Mouse (Mus musculus): Measurements from ENCODE around the gene Phospho1. TPM values are rescaled to one million over a fixed set of nuclear protein-coding genes. Genes with fewer than 3 reads are reported as not detected.

Gene Phospho1
- polyA plus RNA-seq, 1 experiment from 2014 or later = not detected

DNA sequence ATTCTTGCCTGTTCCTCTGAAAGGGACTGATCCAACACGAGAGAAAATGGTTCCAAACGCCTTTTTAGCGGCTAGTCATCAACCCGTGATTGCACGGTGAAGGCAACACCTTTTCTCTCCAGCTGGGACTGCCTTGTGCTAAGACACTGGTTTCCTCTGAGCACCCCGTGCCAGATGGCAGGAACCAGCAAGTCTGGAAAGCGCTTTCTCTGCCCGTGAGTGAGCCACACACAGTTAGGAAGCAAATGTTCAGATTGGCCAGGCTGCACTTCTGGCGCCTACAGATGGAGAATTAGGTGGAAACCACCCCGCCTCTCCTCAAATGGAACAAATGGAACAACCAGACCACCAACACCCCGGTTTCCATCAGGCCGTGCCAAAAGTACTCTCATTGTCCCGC is 32.5 kb upstream of the Phospho1 start:
- Histone ChIP-seq H3K4me1 (peaks cover 16% of the 10 kb centered on the region), H3K4me2 (no peak overlapping the region), H3K9me3 (replicated peaks) (no peaks in the 10 kb centered on the region), H3K27ac (no peak overlapping the region), H3K4me3 (replicated peaks) (no peak overlapping the region), H3K27me3 (peaks cover 8% of the 10 kb centered on the region; the same call in 1 of the 2 replicates), H3K9ac (no peak overlapping the region), H3K36me3 (no peaks in the 10 kb centered on the region)
- ATAC-seq (replicated peaks; ENCODE audit: low FRiP score) = no peak
- WGBS = 64% methylated on average over 13 of the region's 13 CpGs

DNA sequence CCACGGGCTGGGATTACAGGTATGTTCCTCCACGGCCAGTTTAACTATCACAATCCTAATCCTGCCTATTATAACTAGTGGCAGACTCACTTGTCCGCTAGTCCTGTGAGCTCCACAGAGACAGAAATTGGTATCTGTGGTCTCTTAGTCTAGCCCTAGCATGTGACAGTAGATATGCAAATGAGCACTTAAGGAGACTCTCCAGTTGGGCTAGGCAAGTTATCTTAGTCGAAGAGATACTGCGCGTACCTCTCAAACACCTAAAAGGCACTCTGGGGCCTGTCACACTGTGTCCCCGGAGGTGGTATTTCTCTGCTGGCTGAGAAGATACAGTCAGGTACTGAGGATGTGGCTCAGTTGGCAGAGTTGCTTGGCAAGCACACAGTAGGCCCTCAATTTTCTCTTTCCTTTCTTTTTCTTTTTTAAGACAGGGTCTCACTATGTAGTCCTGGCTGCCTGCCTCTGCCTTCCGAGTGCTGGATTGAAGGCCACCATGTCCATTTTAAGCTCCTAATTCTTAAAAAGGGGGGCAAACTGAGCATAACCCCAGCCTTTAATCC is 31.3 kb upstream of the Phospho1 start:
- H3K9ac ChIP-seq = no peak overlapping the region
- ATAC-seq (replicated peaks; ENCODE audit: low FRiP score) = no peak
- H3K4me3 ChIP-seq (replicated peaks) = no peak overlapping the region
- WGBS = 92% methylated on average over 8 of the region's 8 CpGs
- H3K27me3 ChIP-seq = peaks cover 17% of the 10 kb centered on the region
- no peaks in the 10 kb centered on the region for H3K36me3 ChIP-seq
- H3K9me3 ChIP-seq (replicated peaks) = no peaks in the 10 kb centered on the region
- no peak overlapping the region for H3K4me2 ChIP-seq
- peaks cover 14% of the 10 kb centered on the region for H3K4me1 ChIP-seq
- H3K27ac ChIP-seq = no peak overlapping the region

DNA sequence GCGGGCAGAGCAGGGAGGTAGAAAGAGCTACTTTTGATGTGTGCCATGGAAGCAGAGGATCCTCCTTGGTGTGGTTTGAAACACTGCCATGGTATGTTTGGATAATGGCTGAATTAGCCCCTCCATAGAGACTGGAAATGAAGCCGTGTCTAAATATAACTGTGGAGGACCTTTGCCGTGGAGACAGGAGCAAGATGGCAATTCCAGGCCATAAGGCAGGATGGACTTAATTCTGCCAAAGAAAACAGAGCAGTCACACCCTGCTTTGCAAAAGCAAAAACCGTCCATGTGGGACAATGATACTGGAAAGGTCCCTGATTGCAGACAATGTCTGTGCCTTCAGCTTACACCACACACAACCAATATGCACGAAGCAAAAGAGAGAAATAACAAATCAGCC is 30.1 kb upstream of the Phospho1 start:
- 48% methylated on average over 5 of the region's 5 CpGs for WGBS
- no peak overlapping the region for H3K4me3 ChIP-seq (replicated peaks)
- H3K4me2 ChIP-seq = no peak overlapping the region
- H3K36me3 ChIP-seq = no peaks in the 10 kb centered on the region
- no peak overlapping the region for H3K9ac ChIP-seq
- H3K27ac ChIP-seq = no peak overlapping the region
- no peak for ATAC-seq (replicated peaks; ENCODE audit: low FRiP score)
- H3K4me1 ChIP-seq = peaks cover 14% of the 10 kb centered on the region
- peaks cover 22% of the 10 kb centered on the region for H3K27me3 ChIP-seq
- H3K9me3 ChIP-seq (replicated peaks) = no peaks in the 10 kb centered on the region

DNA sequence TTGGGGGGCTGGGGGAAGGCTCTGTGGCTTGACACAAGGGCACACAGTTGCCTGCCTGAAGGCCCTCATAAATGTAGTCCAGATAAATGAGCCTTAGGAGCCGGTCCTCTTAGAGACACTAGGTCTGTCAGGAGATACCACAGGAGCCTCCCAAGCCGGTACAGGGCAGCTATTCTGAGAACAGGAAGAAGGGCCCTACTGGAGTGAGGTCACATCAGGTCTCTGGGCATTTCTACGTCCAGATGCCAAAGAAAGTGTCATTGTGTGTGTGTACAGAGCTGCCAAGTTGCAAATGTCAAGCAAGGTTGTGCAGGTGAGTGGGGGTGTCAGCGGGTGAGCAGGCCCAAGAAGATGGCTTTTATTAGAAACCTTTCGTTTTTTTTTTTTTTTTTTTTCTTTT is 28.7 kb upstream of the Phospho1 start:
- H3K4me3 ChIP-seq (replicated peaks) = no peak overlapping the region
- H3K27me3 ChIP-seq = peaks cover 22% of the 10 kb centered on the region
- H3K36me3 ChIP-seq = no peaks in the 10 kb centered on the region
- H3K9ac ChIP-seq = no peak overlapping the region
- peaks cover 14% of the 10 kb centered on the region for H3K4me1 ChIP-seq
- no peak overlapping the region for H3K4me2 ChIP-seq
- 58% methylated on average over 5 of the region's 5 CpGs for WGBS
- H3K27ac ChIP-seq = no peak overlapping the region
- no peaks in the 10 kb centered on the region for H3K9me3 ChIP-seq (replicated peaks)
- no peak for ATAC-seq (replicated peaks; ENCODE audit: low FRiP score)

DNA sequence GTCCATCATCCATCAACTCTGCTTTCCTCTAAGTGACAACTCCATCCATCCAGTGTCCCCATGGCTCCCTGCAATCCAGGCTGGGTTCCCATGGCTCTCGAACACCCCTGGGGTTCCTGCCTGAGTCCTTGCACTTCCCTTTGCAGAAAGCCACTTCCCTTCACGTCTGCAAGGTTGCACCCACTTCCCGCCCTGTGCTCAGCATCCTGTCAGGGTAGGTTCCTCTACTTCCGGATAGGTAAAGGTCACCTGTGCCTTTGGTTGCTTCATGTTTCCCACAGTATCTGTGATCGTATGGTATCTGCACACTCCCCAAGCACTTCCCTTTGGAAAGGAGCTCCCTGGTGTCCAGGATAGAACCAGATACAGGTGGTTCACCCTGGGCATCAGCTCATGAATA is 19.3 kb upstream of the Phospho1 start:
- Histone ChIP-seq H3K4me2 (no peak overlapping the region), H3K27me3 (no peaks in the 10 kb centered on the region), H3K4me1 (0 out of 2 replicates have a peak, but pooled peaks cover 5% of the 10 kb centered on the region), H3K9me3 (replicated peaks) (0 out of 2 replicates have a peak, but pooled peaks cover 5% of the 10 kb centered on the region), H3K36me3 (no peaks in the 10 kb centered on the region), H3K4me3 (replicated peaks) (no peak overlapping the region), H3K27ac (no peak overlapping the region), H3K9ac (no peak overlapping the region)
- WGBS = 67% methylated on average over 5 of the region's 5 CpGs
- no peak for ATAC-seq (replicated peaks; ENCODE audit: low FRiP score)

DNA sequence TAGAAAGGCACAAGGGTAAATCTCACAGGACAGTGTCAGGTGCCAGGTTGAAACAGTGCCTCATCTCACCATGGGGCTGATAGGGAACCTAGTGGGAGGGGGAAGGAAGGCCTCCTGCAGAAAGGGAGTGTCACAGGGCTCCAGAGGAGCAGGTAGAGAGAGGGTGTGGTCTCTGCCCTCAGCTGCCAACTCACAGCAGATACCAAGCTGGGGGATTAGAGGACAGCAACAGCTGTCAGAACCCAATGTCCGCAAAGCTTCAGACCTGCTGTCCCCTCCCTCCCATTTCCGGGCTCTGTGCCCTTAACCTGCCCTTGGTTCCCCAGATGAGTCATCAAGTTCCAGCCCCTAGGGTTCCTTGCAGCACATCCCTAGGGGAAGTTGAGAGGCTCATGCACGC is 18.8 kb upstream of the Phospho1 start:
- Histone ChIP-seq H3K27me3 (no peaks in the 10 kb centered on the region), H3K4me2 (no peak overlapping the region), H3K4me3 (replicated peaks) (no peak overlapping the region), H3K9ac (no peak overlapping the region), H3K4me1 (0 out of 2 replicates have a peak, but pooled peaks cover 5% of the 10 kb centered on the region), H3K36me3 (no peaks in the 10 kb centered on the region), H3K9me3 (replicated peaks) (0 out of 2 replicates have a peak, but pooled peaks cover 5% of the 10 kb centered on the region), H3K27ac (no peak overlapping the region)
- WGBS = 28% methylated on average over 3 of the region's 3 CpGs
- ATAC-seq (replicated peaks; ENCODE audit: low FRiP score) = peak; percentile 69; the same call in 1 of the 2 replicates

DNA sequence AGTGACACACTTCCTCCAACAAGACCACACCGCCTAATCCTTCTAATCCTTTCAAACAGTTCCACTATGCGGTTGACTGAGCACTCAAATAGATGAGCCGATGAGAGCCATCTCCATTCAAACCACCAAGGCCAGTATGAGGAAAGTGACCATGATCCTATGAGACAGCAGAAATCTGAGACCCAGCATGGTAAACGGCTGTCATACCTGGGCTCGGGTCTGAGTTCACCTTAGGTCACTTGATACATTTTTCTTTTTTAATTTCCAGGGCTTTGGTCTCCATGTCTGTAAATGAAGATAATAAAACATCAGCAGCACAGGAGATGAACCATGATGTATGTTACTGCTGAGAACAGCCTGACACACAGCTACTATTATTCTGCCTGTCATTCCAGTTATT is 16.4 kb upstream of the Phospho1 start:
- H3K9ac ChIP-seq = no peak overlapping the region
- no peak overlapping the region for H3K27ac ChIP-seq
- no peaks in the 10 kb centered on the region for H3K36me3 ChIP-seq
- no peak overlapping the region for H3K4me3 ChIP-seq (replicated peaks)
- H3K9me3 ChIP-seq (replicated peaks) = 0 out of 2 replicates have a peak, but pooled peaks cover 5% of the 10 kb centered on the region
- no peaks in the 10 kb centered on the region for H3K27me3 ChIP-seq
- 0 out of 2 replicates have a peak, but pooled peaks cover 5% of the 10 kb centered on the region for H3K4me1 ChIP-seq
- 97% methylated on average over 5 of the region's 5 CpGs for WGBS
- ATAC-seq (replicated peaks; ENCODE audit: low FRiP score) = no peak
- no peak overlapping the region for H3K4me2 ChIP-seq

DNA sequence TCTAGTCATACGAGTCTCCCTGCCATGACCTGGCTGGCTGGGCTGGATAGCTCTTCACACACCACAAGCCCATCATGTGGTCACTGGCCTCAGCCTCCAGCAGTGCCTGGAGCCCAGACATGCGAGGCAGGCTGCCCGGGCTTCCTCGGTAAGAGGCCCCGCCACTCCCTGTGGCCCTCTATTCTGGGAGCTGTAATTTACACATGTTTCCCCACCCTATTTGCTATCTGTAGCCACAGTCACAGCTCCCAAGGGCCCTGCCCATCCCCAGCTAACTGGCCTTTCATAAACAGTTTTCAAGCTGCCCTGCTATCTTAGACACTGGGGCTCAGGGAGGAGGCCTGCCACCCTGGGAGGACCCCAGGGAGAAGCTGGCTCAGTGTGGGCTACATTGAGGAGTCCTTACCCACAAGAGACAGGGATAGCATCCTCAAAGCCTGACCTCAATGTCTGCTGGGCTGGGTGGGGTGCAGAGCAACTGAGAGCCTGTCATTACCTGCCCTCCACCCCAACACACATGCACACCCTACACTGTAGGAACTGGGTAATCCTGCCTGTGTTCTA is 15.8 kb upstream of the Phospho1 start:
- Histone ChIP-seq H3K27ac (no peak overlapping the region), H3K4me3 (replicated peaks) (no peak overlapping the region), H3K27me3 (no peaks in the 10 kb centered on the region), H3K4me2 (no peak overlapping the region), H3K9ac (no peak overlapping the region), H3K9me3 (replicated peaks) (0 out of 2 replicates have a peak, but pooled peaks cover 5% of the 10 kb centered on the region), H3K36me3 (no peaks in the 10 kb centered on the region), H3K4me1 (0 out of 2 replicates have a peak, but pooled peaks cover 5% of the 10 kb centered on the region)
- peak; percentile 86; the same call in 1 of the 2 replicates for ATAC-seq (replicated peaks; ENCODE audit: low FRiP score)
- 66% methylated on average over 5 of the region's 5 CpGs for WGBS

DNA sequence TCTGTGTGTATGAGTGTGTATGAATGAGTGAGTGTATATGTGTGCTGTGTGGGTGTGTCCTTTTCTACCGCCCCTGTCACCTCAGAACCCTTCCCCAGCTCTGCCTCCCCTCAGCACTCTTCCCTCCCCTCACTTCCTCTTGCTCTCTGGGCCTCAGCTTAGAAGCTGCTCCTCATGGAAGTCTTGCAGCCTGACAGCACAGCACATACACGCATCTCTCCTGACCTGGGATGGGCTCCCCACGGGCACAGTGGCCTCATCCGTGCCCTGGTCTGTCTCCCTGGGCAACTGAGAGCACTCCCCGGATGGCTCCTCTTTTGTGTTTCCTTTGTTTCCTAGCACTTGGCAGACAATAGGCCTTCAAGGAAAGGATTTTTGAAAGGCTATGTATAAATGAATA is 14.7 kb upstream of the Phospho1 start:
- Histone ChIP-seq H3K4me1 (0 out of 2 replicates have a peak, but pooled peaks cover 5% of the 10 kb centered on the region), H3K4me2 (no peak overlapping the region), H3K27ac (no peak overlapping the region), H3K36me3 (no peaks in the 10 kb centered on the region), H3K4me3 (replicated peaks) (no peak overlapping the region), H3K9ac (no peak overlapping the region), H3K9me3 (replicated peaks) (0 out of 2 replicates have a peak, but pooled peaks cover 5% of the 10 kb centered on the region), H3K27me3 (no peaks in the 10 kb centered on the region)
- WGBS = 50% methylated on average over 5 of the region's 5 CpGs
- no peak for ATAC-seq (replicated peaks; ENCODE audit: low FRiP score)

DNA sequence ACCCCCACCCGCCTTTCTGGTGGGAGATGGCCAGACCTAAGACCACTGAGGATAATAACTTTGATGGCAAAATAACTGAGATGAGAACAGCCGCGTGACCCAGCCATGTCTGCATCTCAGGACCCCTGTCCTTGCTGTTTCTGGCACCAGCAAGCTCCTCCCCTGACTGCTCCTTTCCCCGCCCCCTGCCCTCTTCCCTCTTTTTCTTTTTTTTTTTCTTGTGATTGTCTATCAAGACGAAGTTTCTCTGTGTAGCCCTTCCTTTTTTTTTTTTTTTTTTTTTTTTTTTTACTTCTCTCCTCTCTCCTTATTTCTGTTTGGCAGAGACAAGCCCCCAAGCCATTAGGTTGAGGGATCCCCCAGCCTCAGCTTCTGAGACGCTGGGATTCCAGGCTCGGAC is 13.5 kb upstream of the Phospho1 start:
- no peak overlapping the region for H3K9ac ChIP-seq
- no peak overlapping the region for H3K27ac ChIP-seq
- WGBS = 58% methylated on average over 7 of the region's 7 CpGs
- H3K4me2 ChIP-seq = no peak overlapping the region
- H3K4me1 ChIP-seq = no peaks in the 10 kb centered on the region
- H3K27me3 ChIP-seq = no peaks in the 10 kb centered on the region
- H3K4me3 ChIP-seq (replicated peaks) = no peak overlapping the region
- no peak for ATAC-seq (replicated peaks; ENCODE audit: low FRiP score)
- H3K36me3 ChIP-seq = no peaks in the 10 kb centered on the region
- H3K9me3 ChIP-seq (replicated peaks) = 0 out of 2 replicates have a peak, but pooled peaks cover 5% of the 10 kb centered on the region

DNA sequence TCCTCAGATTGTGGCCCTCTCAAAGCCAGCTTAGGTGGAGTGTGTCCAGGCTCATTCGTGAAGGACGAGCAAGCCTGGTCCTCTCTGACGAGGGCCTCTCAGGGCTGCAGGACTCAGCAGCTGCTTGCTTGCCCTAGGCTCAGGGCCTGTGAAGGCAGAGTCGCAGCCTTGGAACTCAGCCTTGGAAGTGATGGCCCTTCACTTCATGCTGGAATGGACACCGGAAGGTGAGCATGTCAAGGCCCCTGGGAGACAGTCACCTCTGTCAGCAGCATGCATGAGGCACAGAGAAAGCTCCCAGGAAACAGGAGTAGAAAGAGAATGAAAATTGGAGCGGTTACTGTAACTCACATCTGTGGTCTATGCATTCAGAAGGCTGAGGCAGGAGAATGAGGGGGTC is 12.6 kb upstream of the Phospho1 start:
- no peak for ATAC-seq (replicated peaks; ENCODE audit: low FRiP score)
- 84% methylated on average over 6 of the region's 6 CpGs for WGBS
- Histone ChIP-seq H3K4me2 (no peak overlapping the region), H3K27ac (no peak overlapping the region), H3K4me1 (no peaks in the 10 kb centered on the region), H3K4me3 (replicated peaks) (no peak overlapping the region), H3K9me3 (replicated peaks) (0 out of 2 replicates have a peak, but pooled peaks cover 5% of the 10 kb centered on the region), H3K27me3 (no peaks in the 10 kb centered on the region), H3K9ac (no peak overlapping the region), H3K36me3 (no peaks in the 10 kb centered on the region)

DNA sequence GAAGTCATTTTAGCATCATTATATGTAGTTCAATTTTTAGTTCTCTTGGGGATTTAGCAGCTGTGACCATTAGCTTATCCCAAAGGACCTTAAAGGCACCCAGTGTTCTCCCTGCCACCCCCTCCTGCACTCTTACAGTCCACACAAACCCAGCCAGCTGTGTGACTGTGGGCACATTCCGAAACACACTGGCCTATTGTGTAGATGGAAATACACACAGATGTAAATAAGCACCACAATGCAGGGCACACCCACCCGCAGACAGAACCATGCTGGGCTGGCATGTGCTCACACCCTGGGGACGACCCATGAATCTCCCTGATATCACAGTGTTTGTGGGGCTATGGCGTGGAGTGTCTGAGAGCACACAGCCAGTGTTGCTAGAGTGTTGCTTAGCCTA is 12.1 kb upstream of the Phospho1 start:
- Histone ChIP-seq H3K9ac (no peak overlapping the region), H3K27me3 (no peaks in the 10 kb centered on the region), H3K4me3 (replicated peaks) (no peak overlapping the region), H3K4me2 (no peak overlapping the region), H3K27ac (no peak overlapping the region), H3K9me3 (replicated peaks) (0 out of 2 replicates have a peak, but pooled peaks cover 5% of the 10 kb centered on the region), H3K36me3 (no peaks in the 10 kb centered on the region), H3K4me1 (no peaks in the 10 kb centered on the region)
- 79% methylated on average over 4 of the region's 4 CpGs for WGBS
- ATAC-seq (replicated peaks; ENCODE audit: low FRiP score) = no peak

All from kidney, embryonic 15.5 days (tissue).